Mouse (Mus musculus) adipose tissue, adult 10 weeks (tissue): Measurements from ENCODE around the gene Wdr44. TPM values are rescaled to one million over a fixed set of nuclear protein-coding genes. Genes with fewer than 3 reads are reported as not detected.

Source experiments
- polyA plus RNA-seq: library from polyadenylated mRNA; stranded (reverse); fragments of 350-450 nt; fragmentation: Illumina TruSeq; extraction: RNeasy Lipid Tissue Mini Kit (QIAGEN cat#74804); gene quantifications from one replicate; pipeline ENCODE4 v1.2.3, GENCODE M21; 2014; ENCODE audit warnings: low read depth, low replicate concordance

The Wdr44 gene
- 4.1 TPM for polyA plus RNA-seq

DNA sequence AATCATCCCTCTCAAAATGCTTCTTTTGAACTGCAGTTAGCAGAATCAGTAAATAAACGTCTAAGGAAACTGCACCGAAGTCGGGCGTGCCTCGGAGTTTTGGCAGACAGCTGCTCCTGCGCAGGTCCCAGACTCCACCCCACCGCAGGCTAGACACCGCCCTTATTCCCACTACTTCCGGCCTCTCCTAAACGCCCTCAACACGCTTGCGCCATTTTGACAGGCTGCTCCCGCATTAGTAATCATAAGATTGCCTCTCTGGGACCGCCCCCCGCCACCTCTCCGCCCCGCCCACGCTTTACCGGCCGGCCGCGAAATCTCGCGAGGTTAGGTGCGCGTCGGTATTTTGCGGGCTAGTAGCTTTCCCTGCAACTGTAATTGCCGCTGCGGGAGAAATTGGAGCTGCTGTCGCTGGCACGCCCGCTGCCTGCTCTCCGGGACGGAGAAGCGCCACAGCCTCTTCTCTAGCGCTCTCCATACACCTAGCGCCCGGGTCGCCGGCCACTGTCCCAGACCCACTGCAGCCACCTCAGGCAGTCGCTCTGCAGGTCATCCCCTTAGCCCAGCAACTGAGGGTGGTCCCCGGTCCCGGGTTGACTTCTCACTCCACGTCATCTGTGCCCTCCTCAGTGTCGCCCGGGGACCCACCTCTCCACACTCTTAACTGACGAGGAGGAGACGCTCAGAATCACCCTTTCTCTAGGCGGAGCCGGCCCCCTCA, at the start of gene Wdr44:
Wdr44 (plus strand) TSS at position 330 of the 721 bp plus-strand sequence.

Other genes with a start within 250 kb of the Wdr44 start
- 0.34 TPM for gene Gm4907, start 189.5 kb downstream of the Wdr44 start, polyA plus RNA-seq